Mouse (Mus musculus) large intestine, adult 2 months (tissue): ENCODE data around the gene Apc2. TPM values are rescaled to one million over a fixed set of nuclear protein-coding genes. Genes with fewer than 3 reads are reported as not detected.

Experiments used
- DNase-seq: peaks from one replicate; pipeline ENCODE4 v3.0.0-alpha.2; 2012; ENCODE audit warnings: low read depth, low spot score
- WGBS: fragments of 180-500 bp; shearing (Covaris S2); methylation state at CpG from one replicate; pipeline ENCODE4 v1.1.7; 2018; 5-methylcytosine and 5-hydroxymethylcytosine counted together
- polyA plus RNA-seq: library from polyadenylated mRNA; depleted of rRNA; stranded (reverse); fragments of >200 nt; gene quantifications from 2 replicates; pipeline ENCODE4 v1.2.3, GENCODE M21; 2012

The Apc2 gene
- polyA plus RNA-seq, 1 experiment = 0.41 TPM

- no peak for DNase-seq
- WGBS = 38% methylated on average over 8 of the region's 8 CpGs
These were observed 7.1 kb upstream of the Apc2 start for GRCm38 (mm10) chr10:80288657-80289056.

GRCm38 (mm10) chr10:80292251-80293146 is 3.3 kb upstream of the Apc2 start, which contains the start of gene Rps15:
Gene Rps15, plus strand, starts transcription at chr10:80292453.
- WGBS = under 1% methylated on average over 72 of the region's 72 CpGs
- DNase-seq = peak; percentile 67

DNA sequence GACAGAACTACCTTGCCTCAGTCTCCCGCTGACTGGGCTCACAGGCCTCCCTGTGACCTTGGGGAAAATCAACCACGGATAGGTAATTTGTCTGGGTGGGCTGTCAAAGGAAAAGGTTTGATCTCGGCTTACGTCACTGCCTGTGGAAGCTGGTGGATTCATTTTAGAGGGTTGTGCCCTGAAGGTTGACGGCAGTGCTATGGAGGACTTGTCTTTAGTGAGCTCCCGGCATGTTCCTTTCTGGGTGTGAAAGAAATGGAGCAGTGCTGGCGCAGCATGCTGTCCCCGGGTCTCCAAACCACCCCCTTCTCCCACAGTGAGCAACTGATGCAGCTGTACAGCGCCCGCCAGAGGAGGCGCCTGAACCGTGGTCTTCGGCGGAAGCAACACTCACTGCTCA is 2.5 kb upstream of the Apc2 start:
- WGBS = 14% methylated on average over 14 of the region's 14 CpGs
- DNase-seq = no peak

GRCm38 (mm10) chr10:80294311-80294710 is 1.5 kb upstream of the Apc2 start:
- DNase-seq = no peak
- WGBS = 68% methylated on average over 4 of the region's 4 CpGs

DNA sequence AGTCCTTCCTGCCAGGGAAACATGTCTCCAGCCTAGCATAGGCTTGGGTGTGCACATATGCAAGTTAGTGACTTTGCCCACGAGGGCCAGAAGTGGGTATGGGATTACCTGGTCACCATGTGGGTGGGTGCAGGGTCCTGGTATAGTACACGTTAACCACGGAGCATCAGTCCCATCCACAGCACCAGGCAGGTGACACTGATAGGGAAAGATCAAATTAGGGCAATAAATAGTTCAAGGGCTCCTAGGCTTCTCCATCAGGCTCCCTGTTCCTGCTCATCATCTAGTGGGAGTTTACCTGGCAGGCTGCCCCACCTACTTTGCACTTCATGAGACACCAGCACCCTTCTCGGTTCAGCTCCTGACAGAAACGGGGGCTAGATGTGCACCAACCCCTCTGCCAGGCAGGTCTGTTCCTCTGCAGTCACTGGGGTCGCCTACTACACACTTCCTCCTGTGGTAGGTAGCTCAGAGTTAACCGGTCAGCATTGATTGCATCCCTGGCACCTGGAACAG is 931 bp upstream of the Apc2 start:
- WGBS = 47% methylated on average over 7 of the region's 7 CpGs

DNA sequence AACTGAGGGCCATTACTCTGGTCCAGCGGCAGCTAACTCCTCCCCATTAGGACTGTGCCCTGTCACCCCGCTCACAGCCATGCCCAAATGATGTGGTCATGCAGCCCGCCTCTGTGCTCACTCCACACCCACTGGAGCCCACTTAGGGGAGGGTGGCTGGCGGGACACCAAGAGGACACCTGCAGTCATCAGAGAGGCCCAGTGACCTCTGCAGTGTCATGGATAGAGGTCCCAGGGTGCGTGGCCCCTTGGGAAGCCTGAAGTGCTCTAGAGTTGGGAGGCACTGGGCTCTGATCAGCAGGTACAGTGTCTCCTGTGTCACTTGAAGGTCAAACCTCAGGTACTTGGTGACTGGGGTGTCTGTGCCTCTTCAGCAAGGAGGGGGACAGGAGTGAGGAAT is 1.0 kb downstream of the Apc2 start:
- no peak for DNase-seq
- 91% methylated on average over 5 of the region's 5 CpGs for WGBS

More for the DNA sequence above, 931 bp upstream of the Apc2 start:
- DNase-seq = no peak

DNA sequence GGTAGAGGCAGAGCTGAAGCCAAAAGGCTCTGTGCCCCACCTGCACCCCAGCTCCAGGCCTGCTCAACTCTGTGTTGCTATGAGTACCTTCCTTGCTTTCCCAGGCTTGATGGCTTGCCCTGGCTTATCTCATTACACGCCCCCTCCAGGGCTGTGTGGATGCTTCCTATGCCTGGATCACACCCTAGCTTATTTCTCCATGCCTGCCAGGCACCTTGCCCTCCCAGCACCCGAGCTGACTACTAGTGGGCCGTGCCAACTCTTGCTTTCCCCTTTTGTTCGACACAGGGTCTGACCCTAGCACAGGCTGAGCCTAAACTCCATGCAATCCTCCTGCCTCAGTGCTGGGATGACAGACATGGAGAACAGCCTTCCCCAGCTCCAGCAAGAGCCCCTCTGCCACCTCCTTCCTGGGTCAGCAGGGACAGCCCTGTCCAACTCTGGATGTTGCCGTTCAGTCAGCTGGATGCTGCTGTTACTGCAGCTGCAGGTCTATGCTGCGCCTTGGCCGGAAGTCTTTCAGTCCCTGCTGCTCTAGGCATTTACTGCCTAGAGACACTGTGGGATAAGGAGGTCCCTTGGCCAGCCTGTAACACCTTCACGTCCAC is 1.9 kb downstream of the Apc2 start:
- 59% methylated on average over 8 of the region's 8 CpGs for WGBS
- DNase-seq = no peak

- no peak for DNase-seq
- 13% methylated on average over 26 of the region's 26 CpGs for WGBS
These were observed 2.9 kb downstream of the Apc2 start for GRCm38 (mm10) chr10:80298571-80299281.

GRCm38 (mm10) chr10:80299301-80299700 is 3.5 kb downstream of the Apc2 start:
- DNase-seq = no peak
- 25% methylated on average over 15 of the region's 15 CpGs for WGBS

DNA sequence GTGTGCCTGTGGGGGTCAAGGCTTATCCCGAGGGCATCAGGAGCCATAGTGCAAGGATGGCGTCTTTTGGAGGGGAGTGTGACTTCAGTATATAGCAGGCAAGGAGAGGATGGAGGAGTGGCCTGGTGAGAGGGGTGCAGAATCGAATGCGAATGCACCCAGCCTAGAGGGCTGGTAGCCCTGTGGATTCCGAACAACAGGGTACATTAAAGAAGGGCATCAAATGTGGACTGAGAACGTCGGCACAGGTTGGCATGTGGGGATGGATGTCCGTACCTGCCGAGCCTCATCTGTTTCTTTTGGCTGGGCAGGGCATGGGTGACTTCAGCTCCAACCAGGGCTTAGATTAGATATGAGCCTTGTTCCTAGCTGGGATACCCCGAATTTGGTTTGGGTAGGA is 4.0 kb downstream of the Apc2 start:
- WGBS = 63% methylated on average over 10 of the region's 10 CpGs
- no peak for DNase-seq

DNA sequence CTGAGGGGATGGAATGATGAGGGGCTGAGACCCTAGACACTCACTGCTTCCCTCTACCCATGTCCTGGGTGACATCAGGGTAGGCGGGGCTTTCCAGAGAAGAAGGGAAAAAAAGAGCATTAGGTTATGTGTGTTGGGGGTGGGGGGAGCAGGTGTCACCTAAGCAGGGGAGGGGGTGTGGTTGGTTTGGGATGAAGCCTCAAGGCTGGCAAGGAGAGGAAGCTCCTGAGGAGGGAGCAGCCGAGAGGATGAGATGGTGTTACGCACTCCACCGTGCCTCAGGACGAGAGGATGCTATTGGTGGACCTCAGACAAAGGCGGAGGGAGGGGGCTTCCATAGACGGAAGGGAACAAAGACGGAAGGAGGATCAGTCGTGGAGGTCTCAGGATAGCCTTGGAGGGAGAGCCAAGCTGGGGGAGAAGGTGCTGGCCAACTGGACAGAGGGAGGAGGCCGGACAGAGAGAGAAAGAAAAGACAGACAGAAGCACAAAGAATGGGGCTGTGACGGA is 5.0 kb downstream of the Apc2 start:
- no peak for DNase-seq
- 43% methylated on average over 11 of the region's 11 CpGs for WGBS

GRCm38 (mm10) chr10:80301256-80302081 is 5.7 kb downstream of the Apc2 start:
- whole genome bisulfite sequencing = 74% methylated on average over 10 of the region's 10 CpGs

DNA sequence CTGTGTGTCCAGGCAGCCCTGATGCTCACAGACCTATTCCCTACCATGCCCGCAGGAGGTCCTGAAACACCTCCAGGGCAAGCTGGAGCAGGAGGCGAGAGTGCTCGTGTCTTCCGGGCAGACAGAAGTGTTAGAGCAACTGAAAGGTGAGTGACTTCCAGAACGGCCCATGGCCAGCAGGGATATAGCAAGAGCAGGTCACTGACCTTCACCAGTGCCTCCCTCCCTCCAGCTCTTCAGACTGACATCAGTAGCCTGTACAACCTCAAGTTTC is 6.2 kb downstream of the Apc2 start:
- no peak for DNase-seq
- WGBS = 54% methylated on average over 5 of the region's 5 CpGs

More at GRCm38 (mm10) chr10:80301256-80302081, 5.7 kb downstream of the Apc2 start:
- no peak for DNase-seq

DNA sequence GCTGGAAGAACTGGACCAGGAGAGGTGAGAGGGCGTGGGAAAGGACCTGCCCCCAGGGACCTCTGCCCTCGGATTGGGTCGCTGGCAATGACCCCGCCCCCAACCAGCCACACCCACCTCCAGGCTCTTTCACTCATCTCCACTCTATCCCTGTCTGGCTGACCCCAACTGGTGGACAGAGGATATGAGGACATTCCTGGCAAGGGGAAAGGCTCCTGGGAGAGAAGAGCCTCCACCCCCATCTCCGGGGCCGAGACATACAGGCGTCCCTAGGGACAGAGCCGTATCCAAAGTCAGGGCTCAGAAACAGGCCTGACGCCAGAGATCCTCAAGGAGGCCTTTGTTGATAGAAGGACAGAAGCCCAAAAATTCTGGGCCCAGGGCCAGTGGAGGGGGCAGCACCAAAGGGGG is 6.7 kb downstream of the Apc2 start:
- WGBS = 10% methylated on average over 9 of the region's 9 CpGs
- DNase-seq = no peak

DNA sequence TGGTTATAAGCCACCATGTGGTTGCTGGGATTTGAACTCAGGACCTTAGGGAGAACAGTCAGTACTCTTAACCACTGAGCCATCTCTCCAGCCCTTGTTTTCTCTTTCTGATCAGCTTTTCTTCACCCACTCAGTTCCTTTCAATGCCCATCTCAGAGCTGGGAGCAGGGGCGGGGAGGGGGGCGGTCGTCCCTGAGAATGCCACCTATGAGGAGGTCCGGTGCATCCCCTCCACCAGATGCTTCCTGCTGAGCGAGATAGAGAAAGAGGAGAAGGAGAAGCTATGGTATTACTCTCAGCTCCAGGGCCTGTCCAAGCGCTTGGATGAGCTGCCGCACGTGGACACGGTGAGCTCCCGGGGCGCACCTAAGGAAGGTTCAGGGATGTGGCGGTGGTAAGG is 8.7 kb downstream of the Apc2 start:
- 23% methylated on average over 12 of the region's 12 CpGs for WGBS
- no peak for DNase-seq

DNA sequence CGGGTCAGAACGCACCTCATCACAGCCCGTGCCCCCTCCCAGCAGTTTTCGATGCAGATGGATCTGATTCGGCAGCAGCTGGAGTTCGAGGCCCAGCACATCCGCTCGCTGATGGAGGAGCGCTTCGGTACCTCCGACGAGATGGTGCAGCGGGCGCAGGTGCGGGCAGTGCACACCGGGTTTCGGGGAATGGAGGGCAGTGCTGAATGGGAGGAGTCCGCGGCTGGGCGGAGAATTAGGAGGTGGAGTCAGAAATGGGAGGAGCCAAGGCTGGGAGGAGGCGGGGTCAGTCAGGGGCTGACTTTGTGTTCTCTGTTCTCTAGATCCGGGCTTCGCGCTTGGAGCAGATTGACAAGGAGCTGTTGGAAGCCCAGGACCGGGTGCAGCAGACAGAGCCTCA is 9.1 kb downstream of the Apc2 start:
- DNase-seq = no peak
- WGBS = 10% methylated on average over 25 of the region's 25 CpGs

GRCm38 (mm10) chr10:80311560-80311959 is 15.8 kb downstream of the Apc2 start:
- DNase-seq = no peak
- WGBS = 77% methylated on average over 16 of the region's 16 CpGs

DNA sequence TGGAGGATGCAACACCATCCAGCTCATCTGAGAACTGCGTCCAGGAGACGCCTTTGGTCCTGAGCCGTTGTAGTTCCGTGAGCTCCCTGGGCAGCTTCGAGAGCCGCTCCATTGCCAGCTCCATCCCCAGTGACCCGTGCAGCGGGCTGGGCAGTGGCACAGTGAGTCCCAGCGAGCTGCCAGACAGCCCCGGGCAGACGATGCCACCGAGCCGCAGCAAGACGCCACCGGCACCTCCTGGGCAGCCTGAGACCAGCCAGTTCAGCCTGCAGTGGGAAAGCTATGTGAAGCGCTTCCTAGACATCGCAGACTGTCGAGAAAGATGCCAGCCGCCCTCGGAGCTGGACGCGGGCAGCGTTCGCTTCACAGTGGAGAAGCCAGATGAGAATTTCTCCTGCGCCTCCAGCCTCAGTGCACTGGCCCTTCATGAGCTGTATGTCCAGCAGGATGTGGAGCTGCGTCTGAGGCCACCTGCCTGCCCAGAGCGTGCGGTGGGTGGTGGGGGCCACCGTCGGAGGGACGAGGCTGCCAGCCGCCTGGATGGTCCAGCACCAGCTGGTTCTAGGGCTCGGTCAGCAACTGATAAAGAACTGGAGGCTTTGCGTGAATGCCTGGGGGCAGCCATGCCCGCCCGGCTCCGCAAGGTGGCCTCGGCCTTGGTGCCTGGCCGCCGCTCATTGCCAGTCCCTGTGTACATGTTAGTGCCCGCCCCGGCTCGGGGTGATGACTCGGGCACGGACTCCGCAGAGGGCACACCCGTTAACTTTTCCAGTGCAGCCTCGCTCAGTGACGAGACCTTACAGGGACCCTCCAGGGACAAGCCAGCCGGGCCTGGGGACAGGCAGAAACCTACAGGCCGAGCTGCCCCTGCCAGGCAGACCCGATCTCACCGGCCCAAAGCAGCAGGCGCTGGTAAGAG is 17.1 kb downstream of the Apc2 start:
- WGBS = 61% methylated on average over 54 of the region's 54 CpGs
- no peak for DNase-seq
